Mouse (Mus musculus) liver, embryonic 14.5 days (tissue): ENCODE data around the gene Treh. TPM values are rescaled to one million over a fixed set of nuclear protein-coding genes. Genes with fewer than 3 reads are reported as not detected.

Experiments used
- ATAC-seq: fragments of 200-750 bp; cut with Nextera tagmentation; 2 replicates; pipeline ENCODE4 v1.8.0; 2017; ENCODE audit warnings: moderate number of reproducible peaks, mild to moderate bottlenecking, moderate library complexity; ENCODE audit not compliant: insufficient read depth
- DNase-seq, 3 experiments: peaks; one replicate each; pipeline ENCODE4 v3.0.0-alpha.2; 2012 to 2013; ENCODE audit warnings: low read depth in 3 of 3, low spot score in 3 of 3
- H3K27ac ChIP-seq: fragments of 300-500 bp; sonication (generic); 2 replicates; pipeline ENCODE4 v1.5.1; 2014; ENCODE audit warnings: moderate library complexity, mild to moderate bottlenecking, control low read depth, inconsistent platforms
- H3K27me3 ChIP-seq: fragments of 300-500 bp; sonication (generic); 2 replicates; pipeline ENCODE4 v1.6.1; 2014; ENCODE audit warnings: mild to moderate bottlenecking, low read length, moderate library complexity; ENCODE audit not compliant: control insufficient read depth, insufficient read depth
- H3K36me3 ChIP-seq: fragments of 300-500 bp; sonication (generic); replicated peaks from 2 replicates; pipeline ENCODE4 v1.6.1; 2014; ENCODE audit warnings: low read depth; ENCODE audit not compliant: control insufficient read depth, insufficient read depth
- H3K4me1 ChIP-seq, 2 experiments: fragments of 200-500 bp in 1 of 2; fragments of 300-500 bp in 1 of 2; sonication (generic) in 1 of 2; replicated peaks; 2 replicates each; pipeline ENCODE4 v1.6.1; 2012 to 2014; ENCODE audit warnings: antibody characterized with exemption in 1 of 2, inconsistent platforms in 1 of 2, low read length in 1 of 2; ENCODE audit not compliant: control insufficient read depth in 2 of 2, insufficient read depth in 2 of 2
- H3K4me2 ChIP-seq: fragments of 300-500 bp; sonication (generic); 2 replicates; pipeline ENCODE4 v1.6.1; 2014; ENCODE audit warnings: low read depth, mild to moderate bottlenecking, control low read depth, moderate library complexity
- H3K4me3 ChIP-seq, 2 experiments: fragments of 200-500 bp in 1 of 2; fragments of 300-500 bp in 1 of 2; sonication (generic) in 1 of 2; 2 replicates each; pipeline ENCODE4 v1.5.1; 2012 to 2014; ENCODE audit warnings: low read depth in 2 of 2, low read length in 2 of 2, mild to moderate bottlenecking in 2 of 2, control low read depth in 1 of 2, inconsistent platforms in 1 of 2, moderate library complexity in 1 of 2; ENCODE audit not compliant: insufficient read depth in 1 of 2
- H3K9ac ChIP-seq: fragments of 300-500 bp; sonication (generic); replicated peaks from 2 replicates; pipeline ENCODE4 v1.6.1; 2014; ENCODE audit warnings: mild to moderate bottlenecking, control low read depth, moderate library complexity
- H3K9me3 ChIP-seq: fragments of 300-500 bp; sonication (generic); 2 replicates; pipeline ENCODE4 v1.6.1; 2016; ENCODE audit warnings: low read length, mixed read lengths; ENCODE audit not compliant: control insufficient read depth
- CTCF ChIP-seq: IDR thresholded peaks from 2 replicates; pipeline ENCODE4 v1.5.1; 2016; ENCODE audit warnings: antibody characterized with exemption, low read depth, control low read depth
- EP300 ChIP-seq: IDR thresholded peaks from 2 replicates; pipeline ENCODE4 v1.6.1; 2016; ENCODE audit warnings: antibody characterized with exemption, low read depth
- WGBS: fragments of 180-500 bp; shearing (Covaris S2); extraction: QIAGEN DNeasy Blood & Tissue Kit; methylation state at CpG from one replicate; pipeline ENCODE4 v1.1.7; 2014; ENCODE audit not compliant: insufficient replicate concordance; 5-methylcytosine and 5-hydroxymethylcytosine counted together
- polyA plus RNA-seq, 2 experiments: library from polyadenylated mRNA; depleted of rRNA in 1 of 2; stranded (reverse) in 1 of 2; unstranded in 1 of 2; fragments of >200 nt; fragmentation: Nextera tagmentation in 1 of 2; extraction: Ambion mirVana in 1 of 2; gene quantifications; 2 replicates each; pipeline versions ENCODE4 v1.2.1 to v1.2.3; 2012 to 2014

Gene Treh
- polyA plus RNA-seq, 2 experiments, result not detected

DNA sequence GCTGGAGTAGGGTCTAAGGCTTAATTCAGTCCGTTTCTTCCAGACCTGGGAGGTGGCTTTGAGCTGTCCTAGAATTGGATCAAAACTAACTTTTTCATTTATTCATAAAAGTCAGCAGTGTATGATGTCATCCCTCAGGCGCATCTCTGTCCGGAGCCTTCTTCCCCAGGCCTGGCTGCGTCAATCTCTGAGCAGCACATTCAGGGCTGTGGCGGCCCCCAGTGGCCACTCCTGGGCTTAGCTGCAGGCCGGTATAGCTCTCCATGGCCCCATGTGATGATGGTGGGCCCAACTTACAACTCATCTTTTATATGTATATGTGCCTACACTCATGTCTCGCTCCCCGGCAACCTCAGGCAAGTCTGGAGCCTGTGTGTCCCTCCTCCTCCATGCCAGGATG lies 21.0 kb upstream of the Treh start:
- DNase-seq (peak in 1 of 3 experiments; percentile 29), ATAC-seq (no peak; the same call in 1 of the 2 replicates)
- Histone ChIP-seq H3K9ac (no peak overlapping the region), H3K27ac (no peak overlapping the region), H3K36me3 (no peaks in the 10 kb centered on the region), H3K27me3 (no peaks in the 10 kb centered on the region), H3K9me3 (no peaks in the 10 kb centered on the region), H3K4me2 (no peak overlapping the region), H3K4me3 (no peak overlapping the region), H3K4me1 (peaks cover 0 to 1% of the 10 kb centered on the region in 2 experiments; a peak in 2 of 4 replicates)
- WGBS, result 6% methylated on average over 8 of the region's 8 CpGs
- TF ChIP-seq CTCF, result peak; percentile 90
- TF ChIP-seq EP300, result no peak

GRCm38 (mm10) chr9:44653896-44654295 lies 19.1 kb upstream of the Treh start:
- H3K4me3 ChIP-seq, result no peak overlapping the region
- H3K9me3 ChIP-seq, result no peaks in the 10 kb centered on the region
- no peaks in the 10 kb centered on the region for H3K27me3 ChIP-seq
- ATAC-seq (no peak), DNase-seq (no peak)
- no peaks in the 10 kb centered on the region for H3K36me3 ChIP-seq
- 58% methylated on average over 4 of the region's 4 CpGs for WGBS
- peaks cover 0 to 1% of the 10 kb centered on the region in 2 experiments; a peak in 2 of 4 replicates for H3K4me1 ChIP-seq
- no peak overlapping the region for H3K9ac ChIP-seq
- no peak for TF ChIP-seq CTCF
- no peak for TF ChIP-seq EP300
- H3K4me2 ChIP-seq, result no peak overlapping the region
- no peak overlapping the region for H3K27ac ChIP-seq

DNA sequence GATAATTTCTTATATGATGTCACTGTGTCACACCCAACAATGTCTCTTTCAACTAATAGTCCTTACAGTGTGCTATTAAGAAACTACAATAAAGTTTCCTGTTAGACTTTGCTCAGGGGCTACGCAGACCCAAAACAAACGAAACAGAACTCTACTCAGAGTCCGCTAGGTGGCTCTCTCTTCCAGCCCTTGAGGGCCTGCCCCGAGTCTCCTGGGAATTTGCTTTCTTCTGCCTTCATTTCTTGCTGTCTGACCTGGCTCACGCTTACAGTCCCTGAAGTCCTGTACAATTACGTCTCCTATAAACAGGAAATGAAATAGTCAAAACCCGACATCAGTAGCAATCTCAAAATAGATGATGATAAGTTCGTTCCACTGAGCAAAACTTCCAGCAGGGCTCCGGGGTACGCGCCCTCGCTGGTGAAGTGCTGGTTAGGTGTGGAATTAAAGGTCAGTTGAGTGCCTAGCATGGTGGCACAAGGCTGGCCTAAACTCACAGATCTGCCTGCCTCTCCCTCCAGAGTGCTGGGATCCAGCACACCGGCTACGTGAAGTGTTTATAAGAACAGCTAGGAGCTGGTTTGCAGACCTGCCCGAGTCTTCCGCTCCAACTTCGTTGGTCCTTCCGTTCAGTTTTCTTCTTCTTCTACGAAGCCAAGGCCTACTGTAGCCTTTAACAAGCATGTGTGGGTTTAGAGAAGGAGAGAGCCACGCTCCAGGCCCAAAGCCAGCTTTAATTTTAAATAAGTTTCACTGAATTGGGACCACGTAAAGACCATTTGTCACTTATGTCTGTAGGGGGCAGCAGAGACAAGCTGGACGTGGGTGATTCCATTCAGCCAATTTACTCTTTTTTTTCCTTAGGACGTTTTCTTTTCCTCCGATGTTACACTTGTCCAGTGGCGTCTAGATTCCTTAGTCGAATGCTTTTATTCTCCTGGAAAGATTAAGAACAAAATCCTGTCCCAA lies 17.7 kb upstream of the Treh start:
- Histone ChIP-seq H3K27me3 (no peaks in the 10 kb centered on the region), H3K4me3 (peak overlapping the region; percentile 18 to 40; a peak in 3 of 4 replicates), H3K27ac (no peak overlapping the region), H3K9ac (no peak overlapping the region; the same call in 1 of the 2 replicates), H3K36me3 (no peaks in the 10 kb centered on the region), H3K9me3 (no peaks in the 10 kb centered on the region), H3K4me1 (peaks cover 0 to 1% of the 10 kb centered on the region in 2 experiments; a peak in 2 of 4 replicates), H3K4me2 (peak overlapping the region; percentile 57)
- DNase-seq (peak; percentile 39 to 59 (median 49)), ATAC-seq (no peak)
- WGBS, result 28% methylated on average over 26 of the region's 26 CpGs
- TF ChIP-seq CTCF (peak; percentile 77), EP300 (no peak)

- DNase-seq, result no peak
Observed at GRCm38 (mm10) chr9:44663706-44664105, 9.3 kb upstream of the Treh start.

GRCm38 (mm10) chr9:44671416-44671815 lies 1.6 kb upstream of the Treh start:
- DNase-seq, result no peak
- Histone ChIP-seq H3K27ac (no peak overlapping the region), H3K9ac (no peak overlapping the region), H3K4me2 (no peak overlapping the region), H3K27me3 (no peaks in the 10 kb centered on the region), H3K36me3 (no peaks in the 10 kb centered on the region), H3K4me1 (no peaks in the 10 kb centered on the region), H3K4me3 (no peak overlapping the region), H3K9me3 (no peaks in the 10 kb centered on the region)
- 61% methylated on average over 5 of the region's 5 CpGs for WGBS
- ATAC-seq, result no peak
- TF ChIP-seq CTCF, result no peak
- TF ChIP-seq EP300, result no peak

More at GRCm38 (mm10) chr9:44663706-44664105, 9.3 kb upstream of the Treh start:
- Histone ChIP-seq H3K36me3 (no peaks in the 10 kb centered on the region), H3K9me3 (no peaks in the 10 kb centered on the region), H3K4me1 (no peaks in the 10 kb centered on the region), H3K4me3 (no peak overlapping the region), H3K27me3 (no peaks in the 10 kb centered on the region), H3K4me2 (no peak overlapping the region), H3K27ac (no peak overlapping the region), H3K9ac (no peak overlapping the region)
- 67% methylated on average over 6 of the region's 6 CpGs for WGBS
- TF ChIP-seq EP300 (no peak), CTCF (no peak)
- ATAC-seq, result no peak
